Mouse (Mus musculus) thymus, postnatal 25 days (tissue): ENCODE data around the gene Pla2g3.
A peak's percentile ranks its signal among the peaks of the same experiment; 100 is the strongest.

ENCODE experiments used
- DNase-seq: peaks from one replicate; pipeline ENCODE4 v3.0.0; 2022

The Pla2g3 gene

DNA sequence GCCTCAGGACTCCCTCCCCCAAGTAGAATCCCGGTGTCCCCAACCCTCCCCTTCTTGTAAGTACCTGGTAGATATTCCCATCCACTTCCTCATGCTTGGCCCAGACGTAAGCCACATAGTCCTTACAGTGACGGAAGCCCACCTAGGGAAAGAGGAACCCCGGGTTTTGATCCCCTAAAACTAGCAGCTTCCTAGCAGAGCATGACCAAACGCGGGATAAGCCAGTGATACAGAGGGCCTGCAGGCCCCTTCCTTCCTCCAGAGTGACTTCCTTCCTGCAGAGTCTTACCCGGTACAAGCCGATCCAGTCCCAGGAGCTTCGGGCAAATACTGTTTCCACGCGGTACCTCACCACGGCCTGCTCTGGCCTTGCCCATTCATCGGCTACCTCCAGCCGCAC, 7.4 kb downstream of the Pla2g3 start:
- DNase-seq, result no peak

DNA sequence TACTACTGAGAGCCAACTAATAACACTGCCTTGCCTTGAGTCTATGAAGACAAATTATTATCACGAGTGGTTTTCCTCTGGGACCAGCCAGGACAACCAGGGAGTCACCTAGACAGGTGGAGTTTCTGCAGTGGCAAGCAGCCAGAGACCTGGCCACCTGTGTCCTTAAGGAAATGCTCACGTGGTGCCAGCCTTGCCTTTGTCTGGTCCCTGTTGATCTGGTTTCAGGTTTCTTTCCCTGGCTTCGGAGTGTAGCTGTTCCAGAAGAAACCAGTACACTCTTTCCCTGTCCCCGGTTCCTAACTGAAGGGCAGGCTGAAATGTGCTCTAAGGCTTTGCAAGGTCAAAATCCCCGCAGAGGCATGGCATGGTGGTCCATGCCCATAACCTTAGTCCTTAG, 8.7 kb downstream of the Pla2g3 start:
- DNase-seq, result no peak

DNA sequence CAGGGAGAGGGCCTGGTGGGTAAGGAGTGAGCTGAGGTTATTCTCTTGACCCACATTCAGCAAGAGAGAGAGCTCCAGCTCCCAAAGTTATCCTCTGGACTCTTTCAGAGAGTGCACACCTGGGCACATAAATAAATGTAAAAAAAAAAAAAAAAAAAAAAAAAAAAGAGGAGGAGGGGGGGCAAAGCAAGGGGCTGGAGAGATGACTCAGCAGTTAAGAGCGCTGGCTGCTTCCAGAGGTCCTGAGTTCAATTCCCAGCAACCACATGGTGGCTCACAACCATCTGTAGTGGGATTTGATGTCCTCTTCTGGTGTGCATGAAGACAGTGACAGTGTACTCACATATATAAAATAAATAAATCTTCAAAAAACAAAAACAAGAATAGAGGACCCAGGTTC, 9.2 kb downstream of the Pla2g3 start:
- no peak for DNase-seq

DNA sequence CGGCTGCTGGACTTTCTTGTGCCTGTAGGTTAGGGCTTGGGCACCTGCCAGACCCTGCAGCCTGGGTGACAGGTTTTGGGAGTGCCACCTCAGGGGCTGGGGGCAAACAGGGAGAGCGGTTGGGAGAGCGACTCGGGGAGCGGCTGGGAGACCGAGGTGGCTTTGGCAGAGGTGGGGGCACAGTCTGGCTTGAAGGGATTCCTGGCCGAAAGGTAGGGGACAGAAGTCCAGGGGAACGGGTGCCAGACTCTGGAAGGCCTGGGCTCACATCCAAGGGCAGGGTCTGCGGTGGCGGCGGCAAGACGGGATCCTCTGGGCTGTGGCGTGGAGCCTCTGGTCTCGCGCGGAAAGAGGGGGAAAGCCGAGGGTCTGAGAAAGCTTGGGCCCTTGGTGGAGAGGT, 14.0 kb downstream of the Pla2g3 start:
- no peak for DNase-seq

DNA sequence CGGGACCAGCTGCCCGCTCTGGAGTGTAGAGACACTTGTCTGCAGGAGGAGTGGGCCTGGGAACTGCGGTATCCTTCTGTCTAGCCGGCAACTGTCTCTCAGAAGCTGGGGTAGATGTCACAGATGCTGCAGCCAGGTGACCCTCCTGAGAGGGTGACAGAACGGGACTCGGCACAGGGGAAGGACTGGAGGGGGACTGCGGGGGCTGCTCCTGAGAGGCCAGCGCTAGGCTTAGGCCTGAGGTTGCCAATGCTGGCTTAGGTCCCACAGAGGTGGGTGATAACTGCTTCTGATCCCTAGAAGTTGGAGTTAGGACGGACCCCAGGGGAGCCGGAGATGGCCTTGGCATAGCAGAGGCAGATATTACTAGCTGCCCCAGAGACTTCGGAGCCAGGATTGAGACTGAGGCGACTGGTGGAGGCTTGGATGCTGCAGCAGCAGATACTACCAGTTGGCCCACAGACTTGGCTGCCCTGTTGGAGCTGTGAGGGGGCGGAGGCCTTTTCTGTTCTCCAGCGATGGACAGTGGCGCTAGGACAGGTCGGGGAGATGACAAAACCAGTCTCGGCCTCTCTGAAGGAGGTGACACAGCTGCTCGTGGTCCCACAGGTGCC, 14.5 kb downstream of the Pla2g3 start:
- DNase-seq, result no peak

DNA sequence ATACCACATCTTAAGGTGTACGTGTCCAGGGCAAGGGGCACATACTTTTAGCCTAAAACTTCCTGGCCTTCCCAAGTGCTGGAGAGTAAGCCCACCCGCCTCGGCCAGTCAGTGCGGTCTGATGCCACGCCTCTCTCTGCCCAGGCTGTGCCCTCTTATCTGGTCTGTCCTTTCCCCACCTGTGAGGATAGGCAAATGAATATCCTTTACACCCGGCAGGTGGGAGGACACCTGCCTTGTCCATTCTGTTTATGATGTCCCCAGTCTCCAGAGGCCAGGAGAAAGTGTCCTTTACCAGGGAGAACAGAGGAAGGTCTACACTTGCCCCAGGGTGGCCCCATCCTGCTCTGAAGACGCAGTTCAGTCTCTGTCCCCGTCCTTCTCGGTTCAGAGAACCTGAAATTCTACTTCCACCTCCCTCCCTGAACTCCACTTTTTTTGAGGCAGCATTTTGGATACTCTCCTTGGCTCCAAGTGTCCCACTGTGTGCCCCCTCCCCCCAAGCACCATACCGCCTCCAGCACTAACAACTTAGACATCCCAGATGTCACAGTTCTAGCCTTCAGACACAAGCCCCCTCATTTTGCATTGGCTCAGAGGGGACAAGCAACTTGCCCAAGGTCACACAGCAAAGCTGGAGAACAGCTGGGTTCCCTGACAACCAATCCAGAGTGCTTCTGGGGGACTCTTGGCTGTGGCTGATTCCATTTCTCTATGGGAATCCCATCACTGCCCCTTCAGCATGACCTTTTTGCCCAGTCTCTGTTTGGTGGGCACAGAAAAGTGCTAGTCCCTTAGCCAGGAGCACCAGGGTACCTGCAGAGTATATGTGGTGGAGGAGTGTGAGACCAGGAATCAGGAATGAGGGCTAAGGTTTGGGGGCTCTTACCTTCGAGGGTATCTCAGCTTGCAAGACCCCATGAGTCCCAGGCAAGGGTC, 15.9 kb downstream of the Pla2g3 start:
- no peak for DNase-seq

DNA sequence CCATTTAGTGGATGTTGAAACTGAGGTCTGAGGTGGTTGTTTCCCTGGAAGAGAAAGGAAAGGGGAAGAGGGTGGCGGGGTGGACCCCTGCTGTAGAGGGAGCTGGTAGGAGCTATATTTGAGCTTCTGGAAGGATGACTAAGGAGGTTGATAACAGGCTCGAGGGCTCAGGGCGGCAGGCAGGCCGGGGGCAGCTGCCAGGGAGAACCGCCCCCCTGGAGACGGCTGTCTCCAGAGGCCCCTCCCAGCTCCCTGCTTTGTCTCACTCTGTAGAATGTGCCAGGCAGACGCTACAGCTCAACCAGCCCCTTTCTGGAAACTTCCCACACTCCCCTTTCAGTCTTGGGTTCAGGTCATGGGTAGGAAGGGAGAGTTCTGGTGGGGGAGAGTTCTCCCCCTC, 20.1 kb downstream of the Pla2g3 start:
- DNase-seq, result no peak

DNA sequence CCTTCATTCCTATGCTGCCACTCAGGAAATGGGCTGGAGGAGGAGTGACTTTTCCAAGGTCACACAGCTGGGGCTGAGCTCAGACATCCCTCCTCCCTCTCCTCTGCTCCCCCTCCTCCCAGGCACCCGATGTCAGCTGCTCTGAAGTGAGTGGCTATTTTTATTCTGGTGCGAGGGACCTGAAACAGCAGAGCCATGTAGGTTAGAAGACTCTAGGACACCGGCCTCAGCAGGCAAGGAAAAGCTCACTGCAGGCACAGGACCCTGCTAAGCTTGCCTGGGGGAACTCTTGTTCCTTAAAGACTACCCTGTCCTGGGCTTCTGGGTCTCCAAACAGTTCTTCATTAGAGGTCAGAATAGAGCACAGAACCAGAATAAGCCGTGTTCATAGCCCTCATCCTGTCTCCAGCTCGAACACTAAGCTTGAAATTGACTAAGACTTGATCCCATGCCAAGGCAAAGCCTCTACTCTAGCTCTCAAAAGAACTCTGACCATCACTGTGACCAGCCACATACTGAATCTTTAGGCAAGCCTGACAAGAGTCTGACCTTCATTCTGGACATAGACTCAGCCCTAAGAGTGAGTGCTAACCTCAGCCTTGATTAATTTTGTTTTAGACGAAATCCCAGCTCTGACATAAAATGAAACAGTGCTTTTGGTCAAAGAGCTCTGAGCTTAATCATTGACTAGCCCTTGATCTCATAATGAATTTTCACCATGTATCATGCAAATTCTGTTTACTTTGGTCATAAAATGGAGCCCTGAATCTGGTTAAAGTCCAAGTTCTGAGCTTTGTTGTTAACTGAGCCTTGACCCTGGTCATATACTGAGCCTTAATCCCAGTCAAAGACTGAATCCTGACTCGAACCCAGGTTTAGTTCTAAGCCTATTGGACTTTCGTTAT, 21.3 kb downstream of the Pla2g3 start:
- DNase-seq, result no peak

DNA sequence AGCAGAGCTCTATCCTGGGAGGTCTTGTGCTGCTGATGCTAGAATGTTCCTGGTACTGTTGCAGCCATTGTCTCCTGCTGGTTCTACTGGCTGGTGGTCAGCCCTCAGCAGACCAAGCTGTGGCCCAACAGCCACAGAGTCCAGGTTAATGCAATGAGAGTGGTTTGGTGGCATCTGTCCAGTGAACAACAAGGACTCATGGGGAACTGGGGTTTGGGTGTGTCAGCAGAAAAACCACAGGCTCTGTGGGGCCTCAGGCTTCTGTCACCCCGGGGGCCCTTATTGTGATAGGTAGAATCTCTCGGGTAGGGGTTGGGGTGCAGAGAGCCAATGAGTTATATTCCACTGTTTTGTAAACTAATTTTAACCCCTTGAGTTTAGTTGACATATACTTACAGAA, 22.2 kb downstream of the Pla2g3 start:
- no peak for DNase-seq

DNA sequence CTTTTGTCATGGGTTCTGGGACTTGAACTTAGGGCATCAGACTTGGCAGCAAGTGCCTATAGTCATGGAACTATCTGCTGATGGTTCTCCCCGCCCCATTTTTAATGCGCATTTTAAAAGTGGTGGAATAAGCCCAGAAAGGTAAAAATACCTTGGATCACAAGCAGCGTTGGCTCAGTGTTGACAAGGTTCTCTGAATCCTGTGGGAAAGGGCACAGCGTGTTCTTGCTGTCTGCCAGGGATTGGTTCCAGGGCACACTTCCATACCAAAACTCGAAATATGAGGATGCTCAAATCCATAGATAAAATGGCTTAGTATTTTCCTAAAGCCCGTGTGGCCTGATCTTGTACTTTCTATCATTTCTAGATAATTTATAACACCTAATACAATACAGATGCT, 25.2 kb downstream of the Pla2g3 start:
- no peak for DNase-seq

DNA sequence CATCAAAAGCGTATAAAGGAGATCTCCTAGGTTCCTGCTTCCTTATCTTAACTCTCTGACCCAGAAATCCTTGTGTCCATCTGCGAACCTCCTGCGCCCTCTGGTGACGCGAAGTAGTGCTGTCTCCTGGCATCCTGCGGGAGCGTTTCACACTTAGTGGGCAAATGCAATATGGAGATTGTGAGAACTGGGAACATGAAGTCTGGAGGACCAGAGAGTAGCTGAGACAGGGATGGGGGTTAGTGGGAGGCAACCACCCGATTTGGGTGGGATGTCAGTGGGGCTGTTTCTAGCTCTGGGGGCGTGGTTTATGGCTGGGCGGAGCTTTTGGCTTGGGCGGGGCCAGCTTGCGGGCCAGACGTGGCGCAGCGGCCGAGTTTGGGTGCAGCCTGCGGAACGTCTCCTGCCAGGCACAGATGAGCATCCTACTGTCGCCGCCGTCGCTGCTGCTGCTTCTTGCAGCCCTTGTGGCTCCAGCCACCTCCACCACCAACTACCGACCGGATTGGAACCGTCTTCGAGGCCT, 26.5 kb downstream of the Pla2g3 start, which contains the start of gene Selenom:
TSS of gene Selenom (plus strand) at position 156 of the 526 bp plus-strand sequence.
- DNase-seq, result peak; percentile 84

DNA sequence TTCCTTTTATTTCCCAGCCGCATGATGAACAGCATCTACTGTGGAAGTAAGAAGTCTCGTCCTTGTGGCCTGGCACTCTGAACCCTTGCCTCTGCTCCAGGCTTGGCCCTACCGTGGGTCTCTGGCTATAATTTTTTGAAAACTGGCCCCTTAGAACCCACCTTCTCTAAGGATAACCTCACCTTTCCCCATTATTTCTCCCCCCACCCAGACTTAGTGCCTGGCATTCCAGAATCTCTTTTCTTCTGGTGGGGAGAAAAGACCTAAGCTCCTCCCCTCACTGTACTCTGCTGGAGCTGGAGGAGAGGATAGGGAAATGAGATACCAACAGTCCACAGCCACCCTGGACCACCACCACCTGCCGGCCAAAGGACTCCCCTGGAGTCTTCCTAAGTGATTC, 27.1 kb downstream of the Pla2g3 start:
- DNase-seq, result no peak

DNA sequence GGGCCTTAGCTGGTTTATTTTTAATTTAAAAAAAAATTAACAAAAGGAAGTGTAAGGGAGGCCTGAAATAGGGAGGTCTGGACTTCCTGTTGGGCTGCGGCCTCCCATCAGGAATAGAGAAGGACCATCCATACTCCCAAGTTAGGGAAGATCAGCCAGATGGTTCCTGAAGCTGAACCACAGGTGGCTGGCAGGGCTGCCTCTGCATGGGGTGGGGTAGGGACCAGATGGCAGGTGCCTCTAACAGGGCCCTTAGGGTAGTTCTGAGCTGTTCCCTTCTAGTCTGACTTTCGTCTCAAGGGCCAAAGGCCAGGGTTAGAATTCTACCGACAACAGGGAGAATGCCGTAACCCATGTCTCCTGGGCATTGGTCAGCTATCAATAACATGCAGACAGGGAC, 27.6 kb downstream of the Pla2g3 start:
- no peak for DNase-seq

DNA sequence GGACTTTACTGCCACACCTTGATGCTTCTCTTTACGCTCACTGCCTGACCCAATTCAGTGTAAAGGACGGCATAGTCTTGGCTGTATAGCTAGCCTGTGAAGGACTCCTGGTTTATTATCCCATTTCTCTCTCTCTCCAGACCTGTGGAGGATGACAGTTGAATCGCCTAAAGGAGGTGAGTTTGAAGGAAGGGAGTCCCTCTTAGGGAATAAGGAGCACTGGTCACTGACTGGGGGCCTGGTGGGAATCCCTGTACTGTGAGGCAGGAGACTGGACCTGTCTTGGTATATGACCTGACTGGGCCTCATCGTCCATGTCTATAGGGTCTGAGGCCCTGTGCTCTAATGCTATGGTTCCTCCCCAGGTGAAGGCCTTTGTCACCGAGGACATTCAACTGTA, 28.0 kb downstream of the Pla2g3 start:
- no peak for DNase-seq

DNA sequence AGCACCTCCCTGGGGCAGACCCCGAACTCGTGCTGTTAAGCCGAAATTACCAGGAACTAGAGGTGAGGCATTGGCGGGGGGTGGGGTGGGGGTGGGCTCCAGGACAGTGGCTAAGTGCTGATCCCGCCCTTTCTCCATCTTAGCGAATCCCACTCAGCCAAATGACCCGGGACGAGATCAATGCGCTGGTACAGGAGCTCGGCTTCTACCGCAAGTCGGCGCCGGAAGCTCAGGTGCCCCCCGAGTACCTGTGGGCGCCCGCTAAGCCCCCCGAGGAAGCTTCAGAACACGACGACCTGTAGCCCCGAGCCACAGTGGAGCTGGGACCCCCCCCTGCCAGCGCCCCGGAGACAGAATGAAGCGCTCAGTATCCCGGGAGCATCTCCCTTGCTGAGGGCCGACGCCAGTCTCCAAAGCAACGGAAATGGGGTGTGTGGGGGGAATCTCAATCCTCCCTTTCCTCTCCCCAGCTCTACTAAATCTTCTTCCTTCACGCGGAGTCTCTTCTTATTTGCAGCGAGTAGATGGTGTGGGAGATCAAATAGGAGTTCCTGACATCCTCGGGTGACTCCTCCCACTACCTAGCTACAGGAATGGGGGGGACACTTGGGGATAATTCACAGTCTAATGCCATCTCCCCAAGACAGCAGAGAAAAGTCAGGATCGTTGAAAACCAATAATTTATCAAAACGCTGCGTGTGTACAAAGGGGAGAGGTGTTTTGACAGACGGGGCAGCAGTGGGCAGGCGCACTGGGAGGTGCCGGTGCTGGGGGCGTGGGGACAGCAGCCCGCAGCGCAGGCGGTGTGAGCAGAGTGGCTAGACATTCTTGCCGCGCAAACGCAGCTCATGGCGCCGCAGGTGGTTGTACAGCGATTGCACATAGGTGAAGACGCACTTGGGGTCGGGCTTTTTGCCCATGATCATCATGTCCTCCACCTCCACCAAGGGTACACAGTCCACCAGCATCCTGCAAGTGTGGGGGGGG, 29.1 kb downstream of the Pla2g3 start:
- DNase-seq, result peak; percentile 15

DNA sequence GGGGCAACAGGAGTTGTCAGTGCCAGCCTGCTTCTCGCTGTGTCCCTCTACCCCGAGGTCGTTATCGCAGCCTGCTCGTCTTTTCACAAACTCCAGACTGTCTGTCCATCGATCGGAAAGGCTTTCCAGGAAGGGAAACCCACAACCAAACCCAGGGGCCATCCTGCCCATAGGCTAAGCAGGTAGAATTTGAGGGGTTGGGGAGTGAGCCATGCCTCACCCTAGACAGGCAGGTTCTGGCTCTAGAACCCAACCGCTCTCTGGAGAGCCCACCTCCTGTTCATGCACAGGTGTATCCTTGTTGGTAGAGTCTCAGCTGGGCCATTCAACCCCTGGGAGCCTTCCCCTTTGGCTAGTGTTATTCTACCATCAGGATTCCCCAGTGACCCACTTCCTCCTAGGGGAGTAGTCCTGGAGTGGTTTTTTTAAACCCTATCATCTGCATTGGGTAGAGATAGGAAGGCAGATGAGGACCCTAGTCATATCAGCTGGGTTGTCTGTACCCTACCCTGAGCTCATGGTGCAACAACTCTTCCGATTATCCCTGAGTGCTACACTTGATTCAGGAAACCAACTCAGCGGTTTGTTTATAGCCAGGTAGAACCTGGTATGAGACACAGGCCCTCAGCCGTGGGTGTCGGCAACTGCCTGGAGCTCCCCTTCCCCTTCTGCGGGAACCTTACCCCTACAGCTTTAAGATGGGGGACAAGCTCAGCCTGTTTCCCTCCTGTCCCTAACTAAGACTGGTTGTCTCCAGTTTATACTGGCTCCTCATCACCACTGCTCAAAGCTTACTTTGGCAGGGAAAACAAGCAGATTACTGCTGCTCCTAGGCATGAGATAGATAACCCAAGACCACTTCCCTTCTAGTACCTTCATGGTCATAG, 30.0 kb downstream of the Pla2g3 start:
- DNase-seq, result no peak

DNA sequence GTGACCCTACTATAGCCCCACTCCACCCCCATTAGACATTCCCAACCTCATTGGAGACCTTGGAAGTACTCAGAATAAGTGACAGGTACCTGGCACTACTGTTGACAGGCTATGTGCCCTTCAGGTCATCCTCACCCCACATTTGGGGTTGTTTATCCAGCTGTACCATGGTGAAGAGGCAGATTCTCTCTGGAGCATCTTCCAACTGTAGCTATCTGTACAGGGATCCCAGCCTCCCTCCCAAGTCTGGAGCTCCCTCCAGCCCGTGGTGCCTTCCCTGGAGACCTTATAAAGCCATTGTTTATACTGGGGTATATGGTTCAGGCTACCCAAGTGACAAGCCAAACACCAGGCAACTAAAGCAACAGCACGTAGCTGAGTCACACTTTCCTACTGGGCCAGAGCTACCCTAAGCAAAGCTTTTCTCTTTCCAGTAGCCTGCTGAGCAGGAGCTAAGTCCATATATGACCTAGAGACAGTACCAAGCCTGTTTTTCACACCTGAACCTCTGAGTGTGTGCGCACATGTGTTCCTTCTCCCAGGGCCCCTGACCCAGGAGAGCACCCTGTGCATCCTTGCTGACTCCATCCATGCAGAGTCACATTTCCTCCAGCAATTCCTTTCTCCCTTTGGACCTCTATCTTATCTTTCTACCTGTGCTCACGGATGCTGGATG, 31.1 kb downstream of the Pla2g3 start:
- DNase-seq, result no peak

DNA sequence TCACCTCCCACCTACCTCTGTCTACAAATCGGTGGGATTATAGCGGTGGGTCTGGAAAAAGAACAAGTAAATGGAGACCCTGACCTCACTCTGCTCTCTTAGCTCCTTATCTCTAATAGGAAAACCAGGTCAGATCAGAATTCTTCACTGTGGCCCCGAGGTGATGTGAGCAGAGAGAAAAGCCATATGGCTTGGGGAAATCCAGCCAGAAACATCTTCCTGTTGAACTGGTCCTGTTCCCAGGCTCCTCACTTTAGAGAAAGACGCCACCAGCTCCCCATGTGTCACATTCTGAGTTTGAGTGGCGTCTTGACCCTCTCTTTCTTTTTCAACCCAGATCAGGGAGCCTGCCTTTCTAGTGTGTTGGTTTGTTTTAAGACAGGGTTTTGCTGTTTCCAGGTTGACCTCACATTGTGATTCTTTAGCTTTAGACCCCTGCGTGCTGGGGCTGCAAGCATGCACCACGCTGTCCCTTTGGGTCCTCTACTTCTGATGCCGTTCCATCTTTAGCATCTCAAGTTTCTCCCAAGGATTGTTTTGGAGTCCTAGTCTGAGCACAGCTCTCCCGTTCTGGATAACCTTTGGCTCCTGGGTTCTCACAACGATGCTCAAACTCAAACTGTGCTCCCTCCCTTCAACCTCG, 31.8 kb downstream of the Pla2g3 start:
- DNase-seq, result no peak

DNA sequence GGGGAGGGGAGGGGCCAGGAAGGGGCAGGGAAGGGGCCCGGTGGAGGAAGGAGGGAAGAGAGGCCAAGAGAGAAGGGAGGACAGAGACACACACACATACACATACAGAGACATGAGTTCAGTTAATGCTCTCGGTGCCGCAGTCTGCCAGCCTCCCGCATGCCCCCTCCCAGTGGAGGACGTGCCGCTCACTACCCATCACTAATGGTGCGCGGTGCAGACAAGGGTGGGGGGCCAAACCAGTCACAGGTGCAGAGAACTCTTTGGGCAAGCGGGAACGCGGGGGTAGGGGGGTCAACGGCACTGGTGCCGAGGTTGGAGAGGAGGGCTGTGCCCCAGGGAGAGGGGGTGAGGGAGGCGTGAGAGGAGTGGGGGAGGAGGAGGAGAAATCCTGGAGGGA, 32.8 kb downstream of the Pla2g3 start:
- no peak for DNase-seq
